Mouse (Mus musculus) lung, embryonic 14.5 days (tissue): ENCODE data around the gene Wrap53. TPM values are rescaled to one million over a fixed set of nuclear protein-coding genes. Genes with fewer than 3 reads are reported as not detected.
A peak's percentile ranks its signal among the peaks of the same experiment; 100 is the strongest.

Experiments
- ATAC-seq: fragments of 200-750 bp; cut with Nextera tagmentation; 2 replicates; pipeline ENCODE4 v1.8.0; 2017; ENCODE audit warnings: mild to moderate bottlenecking, moderate TSS enrichment, moderate library complexity; ENCODE audit not compliant: insufficient read depth
- DNase-seq: peaks from one replicate; pipeline ENCODE4 v3.0.0-alpha.2; 2015
- H3K27ac ChIP-seq: fragments of 300-500 bp; sonication (generic); 2 replicates; pipeline ENCODE4 v1.5.1; 2014; ENCODE audit warnings: low read depth, mild to moderate bottlenecking, moderate library complexity
- H3K27me3 ChIP-seq: fragments of 300-500 bp; sonication (generic); 2 replicates; pipeline ENCODE4 v1.6.1; 2014; ENCODE audit warnings: low read length, control low read depth; ENCODE audit not compliant: insufficient read depth
- H3K36me3 ChIP-seq: fragments of 300-500 bp; sonication (generic); 2 replicates; pipeline ENCODE4 v1.6.1; 2014; ENCODE audit warnings: control low read depth; ENCODE audit not compliant: insufficient read depth
- H3K4me1 ChIP-seq: fragments of 300-500 bp; sonication (generic); 2 replicates; pipeline ENCODE4 v1.6.1; 2014; ENCODE audit warnings: antibody characterized with exemption, control low read depth; ENCODE audit not compliant: insufficient read depth
- H3K4me2 ChIP-seq: fragments of 300-500 bp; sonication (generic); 2 replicates; pipeline ENCODE4 v1.6.1; 2014; ENCODE audit warnings: mild to moderate bottlenecking
- H3K4me3 ChIP-seq: fragments of 300-500 bp; sonication (generic); 2 replicates; pipeline ENCODE4 v1.5.1; 2014; ENCODE audit warnings: low read depth, low read length
- H3K9ac ChIP-seq: fragments of 300-500 bp; sonication (generic); 2 replicates; pipeline ENCODE4 v1.6.1; 2014
- H3K9me3 ChIP-seq: fragments of 300-500 bp; sonication (generic); 2 replicates; pipeline ENCODE4 v1.6.1; 2016; ENCODE audit warnings: low read depth, low read length, control low read depth
- CTCF ChIP-seq: IDR thresholded peaks from 2 replicates; pipeline ENCODE4 v1.5.1; 2016; ENCODE audit warnings: antibody characterized with exemption, low read depth
- WGBS: fragments of 180-500 bp; shearing (Covaris S2); extraction: QIAGEN DNeasy Blood & Tissue Kit; methylation state at CpG from one replicate; pipeline ENCODE4 v1.1.7; 2014; 5-methylcytosine and 5-hydroxymethylcytosine counted together
- polyA plus RNA-seq: library from polyadenylated mRNA; unstranded; fragments of >200 nt; fragmentation: Nextera tagmentation; extraction: Ambion mirVana; gene quantifications from 2 replicates; pipeline ENCODE4 v1.2.1, GENCODE M21; 2014

Gene Wrap53
- polyA plus RNA-seq, 1 experiment from 2014 or later = 33.6 TPM

DNA sequence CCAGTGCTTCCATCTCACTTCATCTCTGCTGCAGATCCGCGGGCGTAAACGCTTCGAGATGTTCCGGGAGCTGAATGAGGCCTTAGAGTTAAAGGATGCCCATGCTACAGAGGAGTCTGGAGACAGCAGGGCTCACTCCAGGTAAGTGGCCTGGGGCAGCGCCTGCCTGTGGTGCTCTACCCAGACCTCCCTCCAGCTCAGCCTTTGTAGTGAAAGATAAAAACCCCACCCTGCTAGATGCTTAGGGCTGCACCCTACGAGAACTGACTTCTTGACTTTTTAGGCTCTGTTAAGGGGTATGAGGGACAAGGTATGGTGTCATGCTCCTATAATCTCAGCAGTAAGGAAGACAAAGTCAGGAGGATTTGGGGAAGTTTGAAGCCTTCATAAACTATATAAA is 10.6 kb upstream of the Wrap53 start:
- no peak overlapping the region for H3K9ac ChIP-seq
- no peak overlapping the region for H3K4me3 ChIP-seq
- no peak overlapping the region for H3K27ac ChIP-seq
- ATAC-seq (no peak), DNase-seq (no peak)
- WGBS = 89% methylated on average over 8 of the region's 8 CpGs
- peaks cover 75% of the 10 kb centered on the region for H3K36me3 ChIP-seq
- no peaks in the 10 kb centered on the region for H3K4me1 ChIP-seq
- no peaks in the 10 kb centered on the region for H3K27me3 ChIP-seq
- no peak for TF ChIP-seq CTCF
- no peaks in the 10 kb centered on the region for H3K9me3 ChIP-seq
- no peak overlapping the region for H3K4me2 ChIP-seq

DNA sequence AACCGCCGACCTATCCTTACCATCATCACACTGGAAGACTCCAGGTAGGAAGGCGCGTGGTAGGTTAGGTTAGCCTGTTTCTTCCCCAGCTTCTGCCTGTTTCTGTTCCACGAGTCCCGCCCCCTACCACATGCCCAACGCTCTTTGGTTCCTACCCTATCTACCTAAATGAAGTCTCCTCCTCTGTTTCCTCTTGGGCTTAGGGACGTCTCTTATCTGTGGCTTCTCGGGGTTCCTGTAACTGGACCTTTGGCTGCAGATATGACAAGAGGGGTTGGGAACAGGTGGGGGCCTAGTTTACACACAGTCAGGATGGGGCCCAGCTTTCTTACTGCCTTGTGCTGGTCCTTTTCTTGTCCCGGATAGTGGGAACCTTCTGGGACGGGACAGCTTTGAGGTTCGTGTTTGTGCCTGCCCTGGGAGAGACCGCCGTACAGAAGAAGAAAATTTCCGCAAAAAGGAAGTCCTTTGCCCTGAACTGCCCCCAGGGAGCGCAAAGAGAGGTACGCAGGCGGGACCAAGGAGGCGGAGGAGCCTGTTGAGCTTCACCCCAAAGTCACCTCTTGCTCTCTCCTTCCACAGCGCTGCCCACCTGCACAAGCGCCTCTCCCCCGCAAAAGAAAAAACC is 9.3 kb upstream of the Wrap53 start:
- H3K9ac ChIP-seq = no peak overlapping the region
- H3K4me2 ChIP-seq = no peak overlapping the region
- ATAC-seq (no peak), DNase-seq (no peak)
- WGBS = 87% methylated on average over 22 of the region's 22 CpGs
- peaks cover 79% of the 10 kb centered on the region for H3K36me3 ChIP-seq
- no peaks in the 10 kb centered on the region for H3K4me1 ChIP-seq
- H3K9me3 ChIP-seq = no peaks in the 10 kb centered on the region
- H3K27ac ChIP-seq = no peak overlapping the region
- no peak overlapping the region for H3K4me3 ChIP-seq
- no peaks in the 10 kb centered on the region for H3K27me3 ChIP-seq
- no peak for TF ChIP-seq CTCF

DNA sequence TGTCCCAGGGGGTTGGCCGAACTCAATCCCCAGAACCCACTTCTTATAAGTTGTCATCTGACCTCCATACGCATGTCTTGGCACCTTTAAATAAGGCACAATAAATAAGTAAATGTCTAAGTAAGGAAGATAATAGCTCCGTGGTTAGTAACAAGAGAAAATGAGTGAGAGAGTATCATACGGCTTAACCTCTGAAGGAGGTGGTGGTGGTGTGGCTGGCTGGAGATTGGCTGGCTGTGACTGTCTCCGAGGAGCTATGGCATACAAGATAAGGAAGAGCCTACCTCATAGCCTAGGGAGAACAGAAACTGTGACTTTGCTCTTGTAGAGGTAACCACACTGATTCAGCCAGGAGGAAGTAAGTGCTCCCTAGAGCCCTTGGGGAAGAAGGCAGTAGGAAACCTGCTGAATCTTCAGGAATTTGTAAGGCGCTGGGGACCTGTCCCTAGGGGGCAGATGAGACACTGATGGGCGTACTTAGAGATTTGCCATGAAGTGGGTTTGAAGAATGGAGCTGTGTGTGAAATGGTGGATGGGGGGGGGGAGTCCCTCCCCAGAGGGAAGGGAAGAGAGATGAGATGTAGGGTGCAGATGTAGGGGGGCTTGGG is 5.8 kb upstream of the Wrap53 start:
- ATAC-seq (no peak), DNase-seq (no peak)
- H3K4me3 ChIP-seq = no peak overlapping the region
- H3K27ac ChIP-seq = no peak overlapping the region
- no peaks in the 10 kb centered on the region for H3K27me3 ChIP-seq
- no peak for TF ChIP-seq CTCF
- H3K4me1 ChIP-seq = peaks cover 4% of the 10 kb centered on the region; the same call in 1 of the 2 replicates
- 71% methylated on average over 7 of the region's 7 CpGs for WGBS
- no peaks in the 10 kb centered on the region for H3K9me3 ChIP-seq
- H3K9ac ChIP-seq = no peak overlapping the region
- peaks cover 62% of the 10 kb centered on the region for H3K36me3 ChIP-seq
- no peak overlapping the region for H3K4me2 ChIP-seq

DNA sequence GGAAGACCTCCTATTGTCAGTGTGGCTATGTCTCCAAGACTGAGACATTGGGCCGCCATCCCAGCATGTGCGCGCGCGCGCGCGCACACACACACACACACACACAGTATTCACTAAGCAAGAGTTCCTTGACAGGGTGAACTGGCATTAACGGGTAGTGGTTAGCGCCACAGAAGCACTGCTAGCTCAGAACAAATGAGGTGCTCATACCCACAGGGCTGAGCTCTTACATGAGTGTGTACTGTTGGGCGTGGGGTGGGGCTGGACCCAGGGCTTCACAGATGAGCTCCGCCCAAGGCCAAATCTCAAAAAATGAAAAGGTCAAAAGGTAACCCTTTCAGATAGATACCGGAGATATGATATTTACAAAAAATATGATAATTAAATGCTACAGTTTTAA is 4.9 kb upstream of the Wrap53 start:
- H3K4me1 ChIP-seq = peaks cover 4% of the 10 kb centered on the region; the same call in 1 of the 2 replicates
- WGBS = 94% methylated on average over 13 of the region's 13 CpGs
- no peak overlapping the region for H3K27ac ChIP-seq
- no peak overlapping the region for H3K9ac ChIP-seq
- H3K4me3 ChIP-seq = no peak overlapping the region
- no peak for TF ChIP-seq CTCF
- H3K9me3 ChIP-seq = no peaks in the 10 kb centered on the region
- DNase-seq (no peak), ATAC-seq (no peak)
- H3K4me2 ChIP-seq = no peak overlapping the region
- H3K27me3 ChIP-seq = no peaks in the 10 kb centered on the region
- peaks cover 53% of the 10 kb centered on the region for H3K36me3 ChIP-seq

GRCm38 (mm10) chr11:69584008-69584407 is 4.0 kb upstream of the Wrap53 start:
- 80% methylated on average over 7 of the region's 7 CpGs for WGBS
- no peak overlapping the region for H3K27ac ChIP-seq
- no peaks in the 10 kb centered on the region for H3K9me3 ChIP-seq
- peaks cover 44% of the 10 kb centered on the region for H3K36me3 ChIP-seq
- ATAC-seq = no peak
- peaks cover 4% of the 10 kb centered on the region; the same call in 1 of the 2 replicates for H3K4me1 ChIP-seq
- H3K4me2 ChIP-seq = no peak overlapping the region
- no peak for DNase-seq
- H3K27me3 ChIP-seq = no peaks in the 10 kb centered on the region
- H3K4me3 ChIP-seq = no peak overlapping the region
- H3K9ac ChIP-seq = no peak overlapping the region
- TF ChIP-seq CTCF = no peak

DNA sequence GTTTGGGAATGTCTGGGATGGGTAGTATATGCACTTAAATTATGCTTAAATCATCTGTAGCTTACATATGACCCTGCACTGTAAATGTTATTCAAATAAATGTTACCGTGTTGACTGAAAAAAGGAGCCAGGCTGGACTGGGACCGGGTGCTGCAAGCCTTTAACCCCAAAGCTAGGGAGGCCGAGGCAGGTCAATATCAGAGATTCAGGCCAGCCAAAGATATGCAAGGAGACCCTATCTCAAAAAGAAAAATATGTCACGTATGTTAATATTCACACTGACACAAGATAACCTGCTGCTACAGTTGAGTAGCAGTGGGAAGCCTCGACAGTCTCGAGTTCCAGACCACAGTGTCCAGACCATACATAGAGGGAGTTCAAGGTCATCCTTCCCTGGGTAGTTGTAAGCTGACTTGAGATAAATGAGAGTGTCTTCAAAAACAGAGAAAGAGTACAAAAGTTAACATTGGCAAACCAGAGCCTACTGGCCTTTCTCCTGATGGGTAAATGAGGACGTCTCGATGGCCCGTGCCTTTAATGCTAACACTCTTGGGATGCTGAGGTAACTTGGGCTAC is 2.3 kb upstream of the Wrap53 start:
- Histone ChIP-seq H3K9me3 (no peaks in the 10 kb centered on the region), H3K4me2 (peak overlapping the region; percentile 63), H3K4me1 (peaks cover 11% of the 10 kb centered on the region), H3K36me3 (peaks cover 27% of the 10 kb centered on the region), H3K27ac (no peak overlapping the region; the same call in 1 of the 2 replicates), H3K9ac (peak overlapping the region; percentile 76), H3K27me3 (no peaks in the 10 kb centered on the region), H3K4me3 (peak overlapping the region; percentile 84)
- DNase-seq (no peak), ATAC-seq (no peak)
- WGBS = 57% methylated on average over 9 of the region's 9 CpGs
- TF ChIP-seq CTCF = no peak

DNA sequence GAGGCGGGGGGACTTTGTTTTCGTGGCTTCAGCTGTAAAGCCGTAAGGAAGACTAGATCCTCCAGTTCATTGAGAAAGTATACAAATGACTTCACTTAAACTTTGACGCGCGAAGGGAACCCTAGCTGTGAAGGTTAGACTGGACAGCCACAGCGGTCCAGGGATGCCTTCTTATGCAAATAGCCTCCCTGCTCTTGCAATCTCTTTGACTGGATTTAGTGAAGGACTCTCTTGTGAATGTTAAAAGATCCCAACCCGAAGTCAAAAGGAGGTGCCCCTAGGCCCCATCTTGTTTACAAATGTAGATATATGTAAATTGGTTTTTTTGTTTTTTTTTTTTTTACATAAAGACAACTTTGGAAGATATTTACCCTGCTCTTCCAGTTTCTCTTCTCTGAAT is 1.8 kb upstream of the Wrap53 start:
- Histone ChIP-seq H3K4me2 (peak overlapping the region; percentile 63), H3K36me3 (peaks cover 26% of the 10 kb centered on the region), H3K27ac (peak overlapping the region; percentile 91), H3K27me3 (no peaks in the 10 kb centered on the region), H3K9me3 (no peaks in the 10 kb centered on the region), H3K4me3 (peak overlapping the region; percentile 84), H3K9ac (peak overlapping the region; percentile 76), H3K4me1 (peaks cover 11% of the 10 kb centered on the region)
- ATAC-seq = no peak
- no peak for TF ChIP-seq CTCF
- WGBS = 2% methylated on average over 8 of the region's 8 CpGs
- peak; percentile 53 for DNase-seq
